Mouse (Mus musculus) left cerebral cortex, postnatal 25 days (tissue): ENCODE results near the gene Il10. TPM values are rescaled to one million over a fixed set of nuclear protein-coding genes. Genes with fewer than 3 reads are reported as not detected.

Experiments
- DNase-seq, 2 experiments: peaks; one replicate each; pipeline ENCODE4 v3.0.0; 2022; ENCODE audit warnings: low spot score in 2 of 2, mixed read lengths in 1 of 2
- intact Hi-C: fragments of 180-260 bp; cut with DNase I; formaldehyde crosslinking; loops from one replicate; pipeline ENCODE4 v1.15.1; 2025
- total RNA-seq, 2 experiments: library from RNA; stranded (reverse); gene quantifications; 2 replicates each; pipeline ENCODE4 v1.2.3; 2021

Gene Il10
- total RNA-seq, 2 experiments from 2014 or later: not detected

DNA sequence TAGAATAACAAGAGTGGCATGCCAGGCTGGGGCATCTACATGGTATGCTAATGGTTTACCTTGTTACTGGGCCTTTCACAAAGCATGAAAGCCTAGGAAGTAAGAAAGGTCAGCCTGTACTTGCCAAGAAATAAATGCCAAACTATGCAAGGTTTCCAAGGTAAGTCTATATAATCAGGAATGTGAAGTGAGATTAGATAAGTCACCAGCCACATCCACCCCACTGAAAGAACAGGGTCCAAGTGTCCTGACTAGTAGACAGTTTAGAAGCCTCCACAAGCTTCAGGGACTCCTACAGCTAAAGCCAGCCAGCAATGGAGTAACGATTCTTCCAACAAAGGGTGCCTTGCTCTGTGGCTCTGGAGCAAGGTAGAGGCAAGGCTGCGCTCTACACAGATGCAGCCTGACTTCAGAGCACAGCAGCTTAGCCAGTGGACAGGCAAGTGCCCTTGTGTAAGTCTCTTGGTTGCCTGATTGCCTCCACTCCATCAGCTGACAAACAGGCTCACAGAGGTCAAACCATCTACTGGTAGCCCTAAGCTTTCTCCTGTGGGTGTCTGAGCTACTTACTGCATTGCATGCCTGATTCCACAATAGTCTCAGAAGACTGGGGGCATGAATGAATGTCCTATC lies 26.2 kb downstream of the Il10 start:
- intact Hi-C loops: no loop called here
- no peak for DNase-seq

DNA sequence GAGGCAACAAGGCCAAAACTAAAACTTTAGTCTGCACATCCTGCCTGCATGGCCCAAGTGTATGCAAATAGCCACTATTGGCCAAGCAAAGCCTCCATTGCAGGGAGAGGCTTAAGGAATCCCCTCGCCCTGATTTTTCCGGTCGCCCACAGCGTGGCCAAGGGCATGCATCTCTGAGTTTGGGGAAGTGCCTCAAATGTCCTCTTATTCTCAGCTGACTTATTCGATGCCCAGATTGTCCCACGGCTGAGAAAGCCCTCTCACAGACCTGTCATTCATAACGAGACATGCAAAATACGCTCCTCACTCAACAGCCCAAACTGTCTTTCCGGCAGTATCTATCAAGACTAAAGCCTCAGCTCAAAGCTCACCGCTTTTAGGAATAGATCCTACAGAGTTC lies 27.0 kb downstream of the Il10 start:
- intact Hi-C loops: no loop called here
- DNase-seq: no peak

DNA sequence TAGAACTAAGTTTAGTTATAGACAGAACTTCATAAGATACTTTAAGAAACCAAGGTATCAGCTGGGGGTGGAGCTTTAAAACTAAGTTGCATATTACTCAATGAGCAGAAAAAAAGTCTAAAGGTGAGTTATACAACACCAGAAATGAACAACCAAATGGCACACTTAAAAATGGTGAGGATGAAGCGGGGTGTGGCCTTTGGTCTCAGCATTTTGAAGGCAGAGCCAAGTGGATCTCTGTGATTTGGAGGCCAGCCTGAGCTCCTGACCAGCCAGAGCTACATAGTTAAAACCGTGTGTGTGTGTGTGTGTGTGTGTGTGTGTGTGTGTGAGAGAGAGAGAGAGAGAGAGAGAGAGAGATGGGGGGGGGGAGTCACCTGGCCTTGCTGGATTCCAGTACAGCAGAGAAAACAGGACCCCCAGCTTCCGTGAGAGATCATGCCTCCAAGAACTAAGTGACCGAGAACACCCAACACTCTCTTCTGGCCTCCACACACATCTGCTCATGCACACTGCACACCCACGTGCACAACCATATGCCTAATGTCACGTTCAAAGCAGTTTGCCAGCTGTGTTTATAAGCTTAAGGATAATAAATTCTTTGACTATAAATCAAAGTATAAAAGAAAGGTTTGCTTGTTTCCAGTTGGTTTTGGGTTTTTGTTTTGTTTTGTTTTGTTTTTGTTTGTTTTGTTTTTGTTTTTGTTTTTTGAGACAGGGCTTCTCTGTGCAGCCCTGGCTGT lies 28.6 kb downstream of the Il10 start:
- no peak for DNase-seq
- intact Hi-C loops: no loop called here

DNA sequence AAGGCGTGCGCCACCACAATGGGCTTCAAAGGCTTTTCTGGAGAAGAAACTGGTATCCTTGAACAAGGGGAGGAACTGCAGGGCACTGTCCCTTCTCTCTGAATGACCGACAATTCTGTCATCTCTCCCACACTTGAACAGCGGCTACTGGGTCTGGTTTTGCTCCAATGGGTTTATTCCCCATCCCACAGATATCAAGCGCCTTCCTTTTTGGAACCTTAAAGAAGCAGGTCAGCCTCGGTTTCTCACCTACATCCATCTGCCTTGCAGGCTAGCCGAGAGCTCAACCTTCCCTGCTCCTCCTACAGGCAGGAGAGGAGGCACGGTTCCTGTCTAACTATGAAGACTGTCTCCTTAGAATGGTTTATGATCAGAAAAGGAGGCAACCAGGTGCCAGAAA lies 29.3 kb downstream of the Il10 start:
- intact Hi-C loops: no loop called here
- DNase-seq: no peak

DNA sequence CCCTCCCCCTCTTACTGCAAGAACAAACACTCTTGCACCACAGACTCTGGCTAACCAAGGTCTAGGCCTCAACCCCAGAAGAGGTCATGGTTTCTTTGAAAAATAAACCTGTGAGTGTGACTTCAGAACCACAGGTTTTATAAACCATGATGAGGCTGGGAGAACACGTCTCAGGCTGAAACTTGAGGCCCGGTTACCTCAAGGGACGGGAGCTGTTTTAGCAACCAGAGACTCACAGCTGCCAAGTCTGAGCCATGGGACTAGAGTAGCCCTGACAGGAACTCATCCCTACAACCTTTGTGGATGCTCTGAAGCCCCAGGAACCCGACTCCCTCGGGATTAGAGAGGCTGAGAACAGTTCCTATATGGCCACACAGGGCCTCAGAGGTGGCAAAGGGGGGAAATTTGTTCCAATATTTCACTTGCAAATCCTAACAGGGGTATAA lies 29.7 kb downstream of the Il10 start:
- intact Hi-C loops: no loop called here
- DNase-seq: no peak

DNA sequence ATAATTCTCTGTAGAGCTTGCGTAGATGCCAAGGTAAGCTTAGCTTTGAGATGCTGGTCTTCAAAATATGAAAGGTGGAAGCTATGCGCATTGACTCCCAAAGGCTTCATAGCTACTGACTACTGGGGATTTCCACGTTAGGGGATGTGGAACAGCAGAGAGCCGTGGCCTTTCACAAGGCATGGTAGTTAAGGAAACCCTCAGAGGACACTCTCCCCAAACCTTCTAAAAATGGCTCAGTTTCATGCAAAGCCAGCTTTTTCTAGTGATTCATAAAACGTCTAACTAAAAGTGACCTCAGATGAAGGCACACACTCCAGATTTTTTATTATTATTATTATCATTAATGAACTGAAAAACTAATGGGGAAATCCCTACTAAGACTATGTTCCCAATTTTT lies 30.4 kb downstream of the Il10 start:
- intact Hi-C loops: loop anchor here (5.0 kb wide), 3 partner anchors 68 to 333 kb away; partner anchors contain the start of genes Gm29427 and Yod1

DNA sequence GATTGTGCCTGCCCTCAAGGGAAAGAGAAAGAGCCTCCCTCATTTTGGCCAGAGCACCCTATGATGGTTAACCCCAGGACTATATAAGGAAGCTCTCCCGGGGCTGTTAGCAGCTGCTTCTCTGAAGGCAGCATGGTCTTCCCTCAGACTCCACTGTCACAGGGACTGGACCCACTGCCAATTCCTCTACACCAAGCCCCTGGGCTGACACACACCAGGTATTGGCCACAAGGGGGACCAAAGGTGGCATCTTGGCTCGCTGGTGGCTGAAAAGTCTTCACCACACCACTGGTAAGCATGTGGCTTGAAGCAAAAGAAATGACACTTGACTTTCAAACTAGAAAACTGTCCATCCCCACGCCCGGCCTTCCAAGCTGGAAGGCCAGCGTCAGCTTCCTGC lies 31.0 kb downstream of the Il10 start:
- intact Hi-C loops: loop anchor here (5.0 kb wide), 3 partner anchors 68 to 333 kb away; partner anchors contain the start of genes Gm29427 and Yod1
- no peak for DNase-seq

More for the DNA sequence above, 30.4 kb downstream of the Il10 start:
- DNase-seq: no peak

DNA sequence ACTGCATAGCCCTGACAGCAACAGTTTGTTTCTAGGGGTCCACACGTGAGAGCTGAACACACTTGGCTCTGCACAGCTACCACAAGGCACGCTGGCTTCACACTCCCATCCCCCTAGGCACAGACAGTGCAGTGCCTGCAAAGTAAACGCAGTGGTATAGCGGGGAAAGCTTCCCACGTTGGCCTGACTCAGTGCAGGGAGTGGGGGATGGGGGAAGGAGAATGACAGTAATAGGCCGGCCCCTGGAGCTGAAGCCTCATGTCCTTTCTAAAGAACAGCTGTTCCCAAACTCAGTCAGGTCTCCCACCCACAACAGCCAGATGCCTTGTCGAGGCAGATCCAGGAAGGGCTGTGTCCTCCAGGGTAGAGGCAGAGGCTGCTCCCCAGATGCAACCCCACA lies 31.4 kb downstream of the Il10 start:
- intact Hi-C loops: loop anchor here (5.0 kb wide), 3 partner anchors 69 to 334 kb away; partner anchors contain the start of genes Gm29427 and Yod1

DNA sequence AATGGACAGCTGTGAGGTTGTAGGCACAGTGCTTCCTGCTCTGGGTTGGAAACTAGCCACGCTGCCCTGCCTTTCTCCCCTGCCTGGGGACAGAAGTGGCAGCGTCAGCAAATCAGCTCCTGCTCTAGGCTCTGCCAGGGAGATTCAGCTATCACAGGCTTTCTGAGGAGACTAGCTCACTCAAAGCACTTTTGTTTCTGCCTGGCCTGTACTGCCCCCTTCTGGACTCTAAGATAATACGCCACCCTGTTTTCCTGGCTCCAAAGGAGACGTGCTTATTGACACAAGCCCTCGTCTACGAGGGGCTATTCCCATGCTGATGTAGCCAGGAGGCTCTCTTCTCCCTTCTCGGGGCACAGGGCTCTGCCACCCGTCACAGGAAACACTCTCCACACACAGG lies 33.6 kb downstream of the Il10 start:
- intact Hi-C loops: loop anchor here (1.0 to 5.0 kb wide), 4 partner anchors 71 to 336 kb away; partner anchors contain the start of genes Gm29427 and Yod1
- peak; percentile 76 to 90 for DNase-seq

More for the DNA sequence above, 31.4 kb downstream of the Il10 start:
- peak in 1 of 2 experiments; percentile 81 for DNase-seq

DNA sequence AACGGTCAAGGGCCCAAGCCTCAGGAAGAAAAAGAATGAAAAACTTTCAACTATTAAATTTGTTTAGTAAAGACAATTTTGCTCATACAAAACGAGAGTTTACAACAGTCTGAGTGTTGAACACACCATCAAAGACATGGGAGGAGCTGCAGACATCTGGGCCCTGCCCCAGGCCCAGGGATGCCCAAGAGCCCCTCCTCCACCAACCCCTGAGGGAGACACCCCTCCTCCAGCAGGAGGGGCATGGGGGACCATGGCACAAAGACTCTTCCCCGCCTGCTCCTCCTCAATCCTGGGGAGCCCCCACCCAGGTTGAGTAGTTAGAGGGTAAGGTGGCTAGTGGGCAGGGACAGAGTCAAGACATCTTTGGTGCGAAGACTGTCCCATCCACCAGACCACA lies 34.0 kb downstream of the Il10 start:
- no peak for DNase-seq
- intact Hi-C loops: loop anchor here (1.0 to 5.0 kb wide), 4 partner anchors 71 to 336 kb away; partner anchors contain the start of genes Gm29427 and Yod1

DNA sequence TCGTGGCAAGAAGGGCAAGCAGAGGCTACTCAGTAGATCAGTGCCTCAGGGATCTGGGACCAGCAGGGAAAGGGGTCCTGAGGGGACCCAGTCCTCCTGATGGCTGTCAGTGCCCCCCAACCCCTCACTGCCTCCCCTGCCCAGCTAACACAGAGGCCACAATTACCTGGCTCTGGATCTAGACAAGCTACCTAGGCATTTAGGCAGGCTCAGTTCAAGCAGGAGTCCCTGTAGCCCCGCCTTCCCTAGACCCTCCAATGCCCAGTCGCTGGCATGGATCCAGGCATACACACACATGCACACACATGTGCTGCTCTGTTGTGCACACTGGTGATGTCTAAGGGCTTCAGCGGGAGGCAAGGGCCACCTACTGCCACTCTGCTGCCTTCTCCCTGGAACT lies 34.6 kb downstream of the Il10 start:
- no peak for DNase-seq
- intact Hi-C loops: loop anchor here (5.0 kb wide), 3 partner anchors 72 to 337 kb away; partner anchors contain the start of genes Gm29427 and Yod1

DNA sequence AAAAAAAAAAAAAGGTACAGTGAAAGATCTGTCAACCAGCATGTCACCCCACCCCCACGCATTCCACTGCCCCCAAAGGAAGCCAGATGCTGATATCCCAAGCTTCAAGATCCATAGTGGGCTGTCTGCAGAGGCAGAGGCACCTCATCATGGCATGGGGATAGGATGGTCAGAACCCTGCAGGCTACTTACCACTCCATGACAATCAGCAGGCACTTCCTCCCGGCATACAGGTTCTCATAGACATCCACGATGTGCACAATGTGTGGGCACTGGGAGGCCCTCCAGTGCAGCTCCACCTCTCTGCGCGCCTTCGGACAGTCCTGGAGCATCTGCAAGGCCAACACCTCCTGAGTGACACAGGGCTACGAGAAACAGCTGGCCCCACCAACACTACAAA lies 38.8 kb downstream of the Il10 start:
- intact Hi-C loops: loop anchor here (5.0 kb wide), 2 partner anchors 204 to 511 kb away; no protein-coding TSS in a partner anchor
- DNase-seq: no peak

DNA sequence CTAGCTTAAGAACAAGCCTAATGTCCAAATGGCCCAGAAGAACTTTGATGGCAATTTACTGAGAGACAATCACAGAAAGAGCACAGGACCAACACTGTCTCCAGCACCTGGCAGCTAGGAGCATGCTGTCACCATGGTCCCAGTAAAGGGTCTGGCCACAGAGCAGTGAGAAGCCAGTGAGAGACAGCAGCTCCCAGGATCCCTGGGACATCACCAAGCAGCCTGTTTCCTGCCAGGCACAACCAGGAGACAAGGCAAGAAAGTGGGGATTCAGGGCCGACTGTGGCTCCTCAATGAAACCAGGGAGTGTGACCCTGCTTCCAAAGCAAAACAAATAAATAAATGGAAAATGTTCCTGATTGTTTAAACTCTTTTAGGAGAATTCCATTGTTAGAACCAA lies 39.8 kb downstream of the Il10 start:
- intact Hi-C loops: loop anchor here (5.0 kb wide), 2 partner anchors 203 to 512 kb away; no protein-coding TSS in a partner anchor
- DNase-seq: no peak

DNA sequence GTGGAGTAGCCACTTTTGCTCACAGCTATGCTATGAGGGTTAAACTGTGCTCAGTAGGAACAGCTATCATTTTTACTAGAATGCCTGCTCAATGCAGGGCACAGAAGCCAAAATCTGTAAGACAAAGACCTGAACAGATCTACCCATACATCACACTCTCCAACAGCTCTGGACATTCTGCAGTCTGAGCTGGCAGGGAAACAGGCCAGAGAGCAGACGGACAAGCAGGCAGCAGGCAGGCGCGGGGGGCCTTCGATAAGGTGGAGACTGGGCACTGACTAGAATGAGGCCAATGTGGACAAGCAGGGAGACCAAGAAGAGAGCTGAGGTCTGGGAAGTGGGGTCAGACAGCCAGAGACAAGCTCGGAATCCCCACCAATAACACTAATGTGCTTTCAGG lies 40.2 kb downstream of the Il10 start:
- intact Hi-C loops: loop anchor here (2.0 to 5.0 kb wide), 4 partner anchors 37 to 513 kb away; partner anchors contain the start of genes Mapkapk2 and Rassf5
- DNase-seq: no peak

DNA sequence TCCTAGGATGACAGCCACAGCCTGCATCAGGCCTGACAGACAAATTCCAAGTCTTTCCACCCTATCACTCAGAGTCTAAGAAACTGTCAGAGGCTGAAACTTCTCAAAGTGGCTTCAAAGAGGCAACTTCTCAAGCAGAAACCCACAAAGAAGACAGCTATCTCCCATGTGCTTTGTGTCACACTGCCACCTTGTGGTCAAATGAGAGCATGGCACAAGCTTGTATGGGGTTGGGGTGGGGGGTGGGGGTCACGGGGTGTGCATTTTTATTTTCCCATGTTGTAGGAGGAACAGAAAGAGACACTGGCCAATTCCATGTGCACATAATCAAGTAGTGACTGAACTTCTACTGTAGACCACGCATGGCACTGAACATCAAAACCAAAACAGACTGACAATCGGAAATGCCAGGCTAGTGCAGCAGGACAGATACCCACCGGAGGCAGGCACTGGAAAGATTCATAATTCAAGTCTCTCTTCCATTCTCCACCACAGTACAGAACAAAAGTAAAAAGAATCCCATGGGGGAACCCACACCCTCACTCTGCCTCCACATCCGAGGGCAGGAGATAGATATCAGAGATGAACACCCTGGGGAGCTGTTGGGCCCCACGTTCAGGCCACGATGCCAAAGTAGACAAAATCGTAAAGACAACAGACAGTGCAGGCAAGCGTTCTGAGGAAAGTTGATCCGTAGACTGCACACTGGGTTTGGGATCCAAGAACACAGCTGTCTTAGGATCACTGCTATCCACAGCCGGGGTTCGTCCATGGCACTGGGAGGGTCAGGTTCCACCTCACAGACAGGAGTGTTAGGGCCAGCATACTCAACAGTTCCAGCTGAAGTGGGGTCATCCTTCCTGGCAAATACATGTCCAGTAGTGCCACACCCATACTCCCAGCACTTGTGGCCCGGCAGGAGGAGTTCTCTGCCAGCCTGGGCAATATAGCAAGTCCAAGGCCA lies 40.9 kb downstream of the Il10 start:
- intact Hi-C loops: loop anchor here (2.0 to 5.0 kb wide), 2 partner anchors 36 to 187 kb away; partner anchors contain the start of genes Mapkapk2 and Rassf5
- DNase-seq: no peak

DNA sequence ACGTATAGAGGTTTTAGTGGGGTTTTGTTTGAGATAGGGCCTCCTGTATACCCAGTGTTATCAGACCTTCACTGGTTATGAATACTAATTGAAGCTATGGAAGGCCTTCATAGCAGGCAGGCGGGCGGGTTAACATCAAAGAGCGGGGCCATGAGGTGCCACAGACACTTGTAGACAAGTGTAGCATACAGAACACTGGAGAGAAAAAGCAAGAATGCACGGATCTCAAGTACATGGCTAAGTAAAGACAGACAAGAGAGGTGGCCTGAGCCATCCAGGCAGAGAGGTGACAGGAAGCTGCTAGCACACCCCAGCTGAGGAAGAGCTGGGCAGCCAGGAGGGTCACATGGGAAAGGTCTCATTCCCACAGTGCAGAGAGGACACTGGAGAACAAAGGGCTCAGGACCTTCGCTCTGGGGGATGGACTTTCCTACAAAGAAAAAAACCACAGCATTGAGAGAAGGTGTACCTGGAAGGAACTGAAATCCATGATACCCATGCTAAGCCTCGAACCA lies 42.2 kb downstream of the Il10 start:
- intact Hi-C loops: loop anchor here (2.0 to 5.0 kb wide), 2 partner anchors 35 to 186 kb away; partner anchors contain the start of genes Mapkapk2 and Rassf5
- DNase-seq: no peak

DNA sequence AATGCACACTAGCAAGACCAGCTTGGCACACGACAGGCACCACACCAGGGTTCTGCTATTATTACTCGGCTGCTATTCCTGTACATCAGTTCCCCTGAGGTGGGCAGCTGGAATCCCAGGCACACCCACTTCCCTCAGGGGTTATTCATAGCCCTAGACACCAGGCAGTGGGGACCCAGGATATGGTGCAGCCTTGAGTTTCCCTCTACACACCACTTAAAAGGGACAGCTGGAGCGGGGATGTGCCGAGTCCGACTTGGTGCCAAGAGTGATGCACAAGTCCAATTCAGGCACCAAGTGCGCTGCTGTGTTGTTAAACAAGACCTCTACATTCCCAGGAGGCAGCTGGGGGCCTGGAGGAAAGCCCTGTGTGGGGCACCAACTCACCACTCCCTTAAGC lies 43.2 kb downstream of the Il10 start:
- intact Hi-C loops: loop anchor here (5.0 kb wide), 1 partner anchor 184 kb away; the partner anchor contains the start of gene Rassf5
- peak; percentile 43 to 87 for DNase-seq

DNA sequence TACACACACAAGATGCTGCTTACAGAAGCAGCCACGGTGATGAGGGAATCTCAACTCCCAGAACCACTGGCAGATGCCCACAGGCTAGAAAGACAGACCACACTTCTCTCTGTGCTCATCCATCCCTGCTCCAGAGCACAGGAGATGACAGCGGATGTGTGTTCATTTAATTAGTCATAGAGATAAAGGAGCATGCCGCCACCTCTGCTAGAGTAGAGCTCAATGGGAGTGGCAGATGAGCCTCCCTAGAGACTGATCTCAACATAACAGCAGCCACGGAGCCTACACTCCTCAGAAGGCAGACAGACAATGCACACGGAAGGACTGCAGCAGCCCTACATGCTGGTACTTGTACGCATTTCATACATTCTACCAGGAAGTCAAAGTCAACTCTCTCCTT lies 44.6 kb downstream of the Il10 start:
- no peak for DNase-seq
- intact Hi-C loops: loop anchor here (5.0 kb wide), 1 partner anchor 183 kb away; the partner anchor contains the start of gene Rassf5
